Mouse (Mus musculus) spleen, postnatal 36 days (tissue): ENCODE results near the gene Dnajb8.

ENCODE experiments used
- DNase-seq, 2 experiments: peaks; one replicate each; pipeline ENCODE4 v3.0.0; 2022; ENCODE audit warnings: low spot score in 2 of 2, mixed read lengths in 1 of 2

Gene Dnajb8

DNA sequence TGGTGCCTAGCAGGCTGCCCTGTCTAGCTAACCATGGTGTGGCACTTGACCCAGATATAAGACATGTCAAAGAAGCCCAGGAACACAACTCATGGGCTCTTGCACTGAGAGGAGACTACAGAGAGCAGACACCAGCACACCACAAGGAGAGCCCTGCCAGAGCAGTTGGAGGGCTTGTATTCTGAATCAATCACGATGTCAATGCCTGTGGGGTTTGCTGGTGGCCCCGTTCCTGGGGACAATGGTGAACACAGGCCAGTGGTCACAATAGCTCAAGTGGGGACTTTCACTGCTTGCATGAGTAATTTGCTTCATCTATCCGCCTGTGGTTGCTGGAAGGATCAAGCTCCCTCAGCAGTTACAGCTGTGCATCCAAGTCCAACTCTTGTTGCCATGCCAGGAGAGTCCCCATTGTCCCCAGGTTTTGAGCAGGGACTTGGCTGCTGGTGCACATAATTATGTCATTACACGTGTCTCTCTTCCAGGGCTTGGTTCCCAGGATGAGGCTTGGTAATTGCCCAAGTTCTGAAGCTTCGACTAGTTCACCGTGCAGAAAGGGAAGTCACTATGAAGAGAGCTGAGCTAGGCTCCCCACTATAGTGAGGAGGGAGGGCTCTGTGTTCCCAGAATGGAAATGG, 68.2 kb downstream of the Dnajb8 start:
- DNase-seq, result no peak

DNA sequence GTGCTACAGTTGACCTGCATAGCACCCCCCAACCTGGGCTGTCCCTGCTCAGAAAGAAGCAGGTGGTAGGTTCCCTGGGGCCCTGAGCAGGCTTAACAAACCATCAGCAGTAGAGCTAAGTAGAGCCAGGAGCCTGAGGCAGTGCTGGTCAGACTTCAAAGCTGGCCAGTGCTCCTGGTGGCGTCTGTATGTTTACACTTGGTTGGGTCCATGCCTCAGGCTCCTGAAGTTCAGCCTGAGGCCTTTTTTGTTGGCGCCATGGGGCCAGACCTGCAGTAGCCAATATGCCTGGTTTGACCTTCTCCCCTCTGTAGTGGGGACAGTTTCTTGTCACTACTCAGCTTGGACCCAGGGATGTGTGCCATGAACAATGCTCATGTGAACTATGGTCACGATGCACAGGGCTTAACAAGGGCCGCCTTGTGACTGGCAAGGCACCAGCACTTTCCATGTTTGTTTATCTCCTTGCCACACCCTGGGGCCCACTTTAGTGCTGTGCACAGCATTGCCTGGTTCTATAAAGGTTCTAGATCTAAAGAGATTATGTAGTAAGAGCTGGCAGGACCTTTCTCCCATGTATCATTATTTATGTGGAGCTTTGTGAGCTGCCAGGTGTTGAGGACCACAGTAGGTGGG, 70.3 kb downstream of the Dnajb8 start:
- DNase-seq, result no peak

DNA sequence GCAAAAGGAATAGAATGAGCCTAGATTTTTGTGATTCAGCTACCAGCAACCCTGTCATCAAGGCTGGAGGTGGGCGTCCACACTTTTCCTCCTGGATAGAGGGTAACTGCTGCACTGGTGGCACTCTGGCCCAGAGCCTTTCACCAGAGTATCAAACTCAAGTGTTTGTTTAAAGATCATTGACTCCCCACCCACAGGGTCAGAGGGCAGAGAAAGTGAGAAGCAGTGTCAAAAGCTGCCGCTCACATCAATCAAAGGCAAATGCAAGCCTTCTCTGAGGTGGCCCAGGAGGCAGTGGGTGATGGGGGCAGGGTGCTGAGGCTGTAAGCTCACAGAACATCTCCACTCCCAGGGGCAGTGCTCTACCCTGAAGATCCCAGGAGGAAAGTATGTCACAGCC, 77.4 kb downstream of the Dnajb8 start:
- DNase-seq, result no peak

DNA sequence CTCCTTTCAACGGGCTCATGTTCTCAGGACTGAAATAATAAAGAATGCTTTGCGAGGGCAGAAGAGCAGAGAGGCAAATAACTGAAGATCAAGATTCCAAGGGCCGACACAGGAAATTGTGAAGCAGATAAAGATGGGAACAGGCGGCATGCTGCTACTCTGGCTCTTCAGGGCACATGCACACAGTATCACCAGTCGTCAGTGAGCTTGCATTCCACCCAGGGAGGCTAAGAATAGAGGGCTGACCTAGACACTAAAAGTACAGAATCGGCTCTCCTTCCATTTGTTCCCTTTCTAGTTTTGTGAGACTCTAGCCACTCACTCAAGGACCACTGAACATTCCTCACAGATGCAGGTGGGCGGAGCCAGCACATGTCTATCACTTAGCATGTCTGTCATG, 79.2 kb downstream of the Dnajb8 start:
- DNase-seq, result no peak
